In genomic region chr8:61708586-61709305, GRCm38 (mm10) we compare ENCODE assay signal across 12 mouse cellular contexts.
DNase-seq lines count a peak whose midpoint lies in the region; ATAC-seq lines count a peak whose summit lies in the region.
"Had no signal": no experiment of that assay in that cellular context is flagged by ENCODE, and none has a peak within 500 bp of the region (broad histone marks: within the 10 kb centered on the region; RNA-seq: fewer than 3 reads in every experiment).

No protein-coding gene starts in this region.

- no peaks in the 10 kb centered on the region for H3K36me3 ChIP-seq in hindbrain, embryonic 15.5 days
- H3K36me3 ChIP-seq in neural tube, embryonic 11.5 days (ENCODE audit: control insufficient read depth, insufficient read depth, low read length), result no peaks in the 10 kb centered on the region

- H3K4me2 ChIP-seq in hindbrain, embryonic 15.5 days, result 0 out of 2 replicates have a peak overlapping the region, but pooled peaks have one; percentile 2
- H3K4me2 ChIP-seq in neural tube, embryonic 11.5 days (ENCODE audit: low read depth), result no peak overlapping the region

- intact Hi-C loops in heart, postnatal 25 days (cut with DNase I), result no loop called here

- H3K9ac ChIP-seq in hindbrain, embryonic 15.5 days, result no peak overlapping the region
- H3K9ac ChIP-seq in neural tube, embryonic 11.5 days (ENCODE audit: low read length), result no peak overlapping the region

- H3K4me1 ChIP-seq in hindbrain, embryonic 15.5 days (replicated peaks), result peaks cover under 1% of the 10 kb centered on the region; the same call in 1 of the 2 replicates
- peaks cover 3% of the 10 kb centered on the region; the same call in 1 of the 2 replicates for H3K4me1 ChIP-seq in neural tube, embryonic 11.5 days (ENCODE audit: control insufficient read depth, insufficient read depth, low read length)
- H3K4me1 ChIP-seq: megakaryocyte, embryonic 14.5 days had no signal

- peak overlapping the region; percentile 36 for H3K27ac ChIP-seq in hindbrain, embryonic 15.5 days (replicated peaks)
- H3K27ac ChIP-seq in neural tube, embryonic 11.5 days (ENCODE audit: low read depth, low read length), result peak overlapping the region; percentile 40; the same call in 1 of the 2 replicates

- 54% methylated on average over 8 of the region's 8 CpGs for WGBS in hindbrain, embryonic 15.5 days
- WGBS in neural tube, embryonic 11.5 days, result 43% methylated on average over 8 of the region's 8 CpGs

- H3K4me3 ChIP-seq in hindbrain, embryonic 15.5 days, result no peak overlapping the region
- no peak overlapping the region for H3K4me3 ChIP-seq in neural tube, embryonic 11.5 days (ENCODE audit: low read depth, low read length)
- H3K4me3 ChIP-seq: megakaryocyte, embryonic 14.5 days had no signal

- no peaks in the 10 kb centered on the region for H3K9me3 ChIP-seq in hindbrain, embryonic 15.5 days
- no peaks in the 10 kb centered on the region for H3K9me3 ChIP-seq in neural tube, embryonic 11.5 days (ENCODE audit: control insufficient read depth, low read length)
- H3K9me3 ChIP-seq: megakaryocyte, embryonic 14.5 days had no signal

- peak; percentile 31 for DNase-seq in heart, adult 8-10 months (ENCODE audit: low spot score)
- no peak for DNase-seq in heart, postnatal 25 days (ENCODE audit: low spot score)
- peak; percentile 34 for DNase-seq in embryo, embryonic 11.5 days (ENCODE audit: low read depth, low spot score)
- peak; percentile 48 for DNase-seq in neural tube, embryonic 11.5 days (ENCODE audit: low spot score)
- DNase-seq in spleen, adult 18-20 months, result no peak
- no peak for DNase-seq in spleen, adult 12 weeks (ENCODE audit: low spot score)
- DNase-seq: adrenal gland, postnatal 10 days; kidney, postnatal 14 days had no signal

- no peaks in the 10 kb centered on the region for H3K27me3 ChIP-seq in hindbrain, embryonic 15.5 days
- H3K27me3 ChIP-seq in neural tube, embryonic 11.5 days (ENCODE audit: control insufficient read depth, insufficient read depth, low read length), result no peaks in the 10 kb centered on the region
- H3K27me3 ChIP-seq: megakaryocyte, embryonic 14.5 days had no signal

- no peak; the same call in 1 of the 2 replicates for ATAC-seq in hindbrain, embryonic 15.5 days (ENCODE audit: low FRiP score, low read depth)
- peak; percentile 70 for ATAC-seq in neural tube, embryonic 11.5 days (ENCODE audit: insufficient read depth, low FRiP score, low TSS enrichment)
- no peak for ATAC-seq in erythroblast, adult 5-6 weeks (replicated peaks; ENCODE audit: low FRiP score, poor library complexity, severe bottlenecking)
- ATAC-seq: inflammation-experienced regulatory T-cells, adult 6 months had no signal

Comparison
In these comparisons a context has a peak if more than half of its experiments do, and no peak if none do; other contexts are left out.
1. DNase-seq: peak in heart, adult 8-10 months (single experiment), embryo, embryonic 11.5 days (single experiment) and neural tube, embryonic 11.5 days (single experiment); none in heart, postnatal 25 days (single experiment), spleen, adult 18-20 months (0 of 2) and spleen, adult 12 weeks (single experiment).